Mouse (Mus musculus) intestine, embryonic 16.5 days (tissue): ENCODE data around the gene Shmt2. TPM values are rescaled to one million over a fixed set of nuclear protein-coding genes. Genes with fewer than 3 reads are reported as not detected.
A peak's percentile ranks its signal among the peaks of the same experiment; 100 is the strongest.

ENCODE experiments used
- ATAC-seq: fragments of 200-750 bp; cut with Nextera tagmentation; 2 replicates; pipeline ENCODE4 v1.8.0; 2017; ENCODE audit warnings: moderate TSS enrichment, moderate library complexity
- H3K27ac ChIP-seq: fragments of 300-500 bp; sonication (generic); 2 replicates; pipeline ENCODE4 v1.5.1; 2014; ENCODE audit warnings: mild to moderate bottlenecking, low read length
- H3K27me3 ChIP-seq: fragments of 300-500 bp; sonication (generic); replicated peaks from 2 replicates; pipeline ENCODE4 v1.6.1; 2014; ENCODE audit warnings: low read length, control low read depth, mixed read lengths; ENCODE audit not compliant: control insufficient read depth, insufficient read depth
- H3K36me3 ChIP-seq: fragments of 300-500 bp; sonication (generic); 2 replicates; pipeline ENCODE4 v1.6.1; 2014; ENCODE audit warnings: low read length, control low read depth; ENCODE audit not compliant: control insufficient read depth, insufficient read depth
- H3K4me1 ChIP-seq: fragments of 300-500 bp; sonication (generic); 2 replicates; pipeline ENCODE4 v1.6.1; 2014; ENCODE audit warnings: low read length, control low read depth, mixed read lengths; ENCODE audit not compliant: control insufficient read depth, insufficient read depth
- H3K4me2 ChIP-seq: fragments of 300-500 bp; sonication (generic); 2 replicates; pipeline ENCODE4 v1.6.1; 2014; ENCODE audit warnings: low read depth, low read length, control low read depth
- H3K4me3 ChIP-seq: fragments of 300-500 bp; sonication (generic); 2 replicates; pipeline ENCODE4 v1.5.1; 2014; ENCODE audit warnings: mild to moderate bottlenecking, low read length
- H3K9ac ChIP-seq: fragments of 300-500 bp; sonication (generic); 2 replicates; pipeline ENCODE4 v1.6.1; 2014; ENCODE audit warnings: low read depth, low read length
- H3K9me3 ChIP-seq: fragments of 300-500 bp; sonication (generic); 2 replicates; pipeline ENCODE4 v1.6.1; 2016; ENCODE audit warnings: low read length, control low read depth; ENCODE audit not compliant: control insufficient read depth
- WGBS: fragments of 180-500 bp; shearing (Covaris S2); extraction: QIAGEN DNeasy Blood & Tissue Kit; methylation state at CpG from one replicate; pipeline ENCODE4 v1.1.7; 2014; 5-methylcytosine and 5-hydroxymethylcytosine counted together
- polyA plus RNA-seq: library from polyadenylated mRNA; unstranded; fragments of >200 nt; fragmentation: Nextera tagmentation; extraction: Ambion mirVana; gene quantifications from 2 replicates; pipeline ENCODE4 v1.2.1, GENCODE M21; 2015

Shmt2 gene
- polyA plus RNA-seq, 1 experiment from 2014 or later = 170 TPM

- H3K4me3 ChIP-seq = peak within 1 kb of the TSS; percentile 18
- no peaks in the 10 kb centered on the region for H3K9me3 ChIP-seq
- peaks cover 53% of the 10 kb centered on the region for H3K27me3 ChIP-seq
- H3K9ac ChIP-seq = peak within 1 kb of the TSS; percentile 48; the same call in 1 of the 2 replicates
- peak within 1 kb of the TSS; percentile 79 for H3K4me2 ChIP-seq
- H3K4me1 ChIP-seq = peaks cover 61% of the 10 kb centered on the region
- 14% methylated on average over 6 of the region's 6 CpGs for WGBS
- no peak for ATAC-seq
- H3K27ac ChIP-seq = peak within 1 kb of the TSS; percentile 83; the same call in 1 of the 2 replicates
- peaks cover 18% of the 10 kb centered on the region for H3K36me3 ChIP-seq
Measured at GRCm38 (mm10) chr10:127514764-127515163, 7.5 kb downstream of the Shmt2 start, which contains the start of gene Ndufa4l2. Gene Ndufa4l2, plus strand, starts transcription at chr10:127514967.

GRCm38 (mm10) chr10:127514111-127514698 is 8.0 kb downstream of the Shmt2 start:
- Histone ChIP-seq H3K36me3 (peaks cover 13% of the 10 kb centered on the region), H3K4me2 (0 out of 2 replicates have a peak overlapping the region, but pooled peaks have one; percentile 41), H3K9ac (0 out of 2 replicates have a peak overlapping the region, but pooled peaks have one; percentile 48), H3K4me3 (no peak overlapping the region), H3K9me3 (no peaks in the 10 kb centered on the region), H3K27ac (no peak overlapping the region), H3K4me1 (peaks cover 66% of the 10 kb centered on the region), H3K27me3 (peaks cover 58% of the 10 kb centered on the region)
- no peak for ATAC-seq
- 22% methylated on average over 13 of the region's 13 CpGs for WGBS

GRCm38 (mm10) chr10:127513501-127514091 is 8.6 kb downstream of the Shmt2 start:
- Histone ChIP-seq H3K27me3 (peaks cover 64% of the 10 kb centered on the region), H3K4me2 (peak overlapping the region; percentile 79), H3K4me1 (peaks cover 72% of the 10 kb centered on the region), H3K4me3 (peak overlapping the region; percentile 36), H3K36me3 (peaks cover 8% of the 10 kb centered on the region), H3K9ac (peak overlapping the region; percentile 58), H3K9me3 (no peaks in the 10 kb centered on the region), H3K27ac (no peak overlapping the region)
- peak; percentile 23; the same call in 1 of the 2 replicates for ATAC-seq
- WGBS = 5% methylated on average over 16 of the region's 16 CpGs

GRCm38 (mm10) chr10:127512813-127513212 is 9.4 kb downstream of the Shmt2 start:
- H3K9ac ChIP-seq = peak overlapping the region; percentile 58
- peaks cover 77% of the 10 kb centered on the region for H3K4me1 ChIP-seq
- 0 out of 2 replicates have a peak, but pooled peaks cover under 1% of the 10 kb centered on the region for H3K36me3 ChIP-seq
- 0% methylated on average over 27 of the region's 27 CpGs for WGBS
- no peaks in the 10 kb centered on the region for H3K9me3 ChIP-seq
- H3K27ac ChIP-seq = no peak overlapping the region
- ATAC-seq = peak; percentile 47
- H3K27me3 ChIP-seq = peaks cover 72% of the 10 kb centered on the region
- H3K4me3 ChIP-seq = peak overlapping the region; percentile 62
- H3K4me2 ChIP-seq = peak overlapping the region; percentile 98

GRCm38 (mm10) chr10:127512307-127512666 is 10.0 kb downstream of the Shmt2 start:
- no peak for ATAC-seq
- Histone ChIP-seq H3K4me1 (peaks cover 72% of the 10 kb centered on the region), H3K4me3 (peak overlapping the region; percentile 62), H3K4me2 (peak overlapping the region; percentile 98), H3K36me3 (no peaks in the 10 kb centered on the region), H3K9me3 (no peaks in the 10 kb centered on the region), H3K27me3 (peaks cover 76% of the 10 kb centered on the region), H3K27ac (no peak overlapping the region), H3K9ac (peak overlapping the region; percentile 69)
- WGBS = 3% methylated on average over 7 of the region's 7 CpGs

- peak overlapping the region; percentile 69 for H3K9ac ChIP-seq
- H3K9me3 ChIP-seq = no peaks in the 10 kb centered on the region
- H3K27ac ChIP-seq = no peak overlapping the region
- H3K4me1 ChIP-seq = peaks cover 67% of the 10 kb centered on the region
- H3K4me3 ChIP-seq = peak overlapping the region; percentile 62
- WGBS = under 1% methylated on average over 46 of the region's 46 CpGs
- ATAC-seq = no peak
- peaks cover 82% of the 10 kb centered on the region for H3K27me3 ChIP-seq
- no peaks in the 10 kb centered on the region for H3K36me3 ChIP-seq
- peak overlapping the region; percentile 98 for H3K4me2 ChIP-seq
Measured at GRCm38 (mm10) chr10:127511634-127512306, 10.5 kb downstream of the Shmt2 start.

- H3K27me3 ChIP-seq = peaks cover 82% of the 10 kb centered on the region
- peak overlapping the region; percentile 69; the same call in 1 of the 2 replicates for H3K9ac ChIP-seq
Measured at GRCm38 (mm10) chr10:127510895-127511617, 11.2 kb downstream of the Shmt2 start.

GRCm38 (mm10) chr10:127509837-127510701 is 12.2 kb downstream of the Shmt2 start:
- Histone ChIP-seq H3K4me1 (peaks cover 51% of the 10 kb centered on the region), H3K27ac (no peak overlapping the region; the same call in 1 of the 2 replicates), H3K27me3 (peaks cover 75% of the 10 kb centered on the region), H3K4me3 (no peak overlapping the region), H3K9me3 (no peaks in the 10 kb centered on the region), H3K4me2 (peak overlapping the region; percentile 75), H3K9ac (no peak overlapping the region), H3K36me3 (no peaks in the 10 kb centered on the region)
- 22% methylated on average over 17 of the region's 17 CpGs for WGBS
- ATAC-seq = no peak

More at GRCm38 (mm10) chr10:127510895-127511617, 11.2 kb downstream of the Shmt2 start:
- ATAC-seq = no peak
- 17% methylated on average over 11 of the region's 11 CpGs for WGBS
- Histone ChIP-seq H3K9me3 (no peaks in the 10 kb centered on the region), H3K4me2 (peak overlapping the region; percentile 98; the same call in 1 of the 2 replicates), H3K27ac (no peak overlapping the region; the same call in 1 of the 2 replicates), H3K4me1 (peaks cover 60% of the 10 kb centered on the region), H3K4me3 (peak overlapping the region; percentile 62), H3K36me3 (no peaks in the 10 kb centered on the region)
